Mouse (Mus musculus): ENCODE results near the gene Eif1ad.
"Not testable (repeated sequence)": the region's sequence is repeated elsewhere in the genome, so short reads cannot be mapped to it uniquely, and the experiment has no call there.

Eif1ad gene

DNA sequence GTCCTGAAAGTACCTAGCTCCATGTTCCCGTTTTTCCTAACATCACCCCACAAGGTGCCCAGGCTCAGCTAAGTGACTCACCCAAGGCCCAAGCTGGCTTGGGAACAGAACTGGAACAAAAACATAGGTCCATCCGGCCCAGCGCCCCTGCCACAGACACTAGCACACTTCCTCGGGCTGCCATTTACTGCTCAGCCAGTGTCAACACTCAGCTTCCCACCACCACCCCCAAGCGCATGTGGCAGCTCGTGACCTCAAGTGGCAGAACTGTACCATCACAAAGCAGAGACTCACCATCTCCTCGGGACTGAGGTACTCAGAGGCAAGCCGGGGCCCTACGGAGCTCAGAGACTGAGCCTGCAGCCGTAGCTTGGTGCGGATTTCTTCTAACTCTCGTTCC is 16.8 kb downstream of the Eif1ad start:
- no peak for DNase-seq

GRCm38 (mm10) chr19:5384715-5385114 is 18.2 kb downstream of the Eif1ad start:
- no peak for DNase-seq

GRCm38 (mm10) chr19:5388011-5388441 is 21.5 kb downstream of the Eif1ad start:
- no peak for DNase-seq

- DNase-seq = peak; percentile 97
Measured at GRCm38 (mm10) chr19:5388588-5389242, 22.2 kb downstream of the Eif1ad start, which contains the start of gene Sart1. TSS of gene Sart1 (minus strand) at chr19:5388703.

- DNase-seq = no peak
Measured at GRCm38 (mm10) chr19:5389647-5390046, 23.1 kb downstream of the Eif1ad start.

GRCm38 (mm10) chr19:5390416-5390815 is 23.9 kb downstream of the Eif1ad start:
- no peak for DNase-seq

GRCm38 (mm10) chr19:5392892-5393291 is 26.4 kb downstream of the Eif1ad start:
- DNase-seq = no peak

DNA sequence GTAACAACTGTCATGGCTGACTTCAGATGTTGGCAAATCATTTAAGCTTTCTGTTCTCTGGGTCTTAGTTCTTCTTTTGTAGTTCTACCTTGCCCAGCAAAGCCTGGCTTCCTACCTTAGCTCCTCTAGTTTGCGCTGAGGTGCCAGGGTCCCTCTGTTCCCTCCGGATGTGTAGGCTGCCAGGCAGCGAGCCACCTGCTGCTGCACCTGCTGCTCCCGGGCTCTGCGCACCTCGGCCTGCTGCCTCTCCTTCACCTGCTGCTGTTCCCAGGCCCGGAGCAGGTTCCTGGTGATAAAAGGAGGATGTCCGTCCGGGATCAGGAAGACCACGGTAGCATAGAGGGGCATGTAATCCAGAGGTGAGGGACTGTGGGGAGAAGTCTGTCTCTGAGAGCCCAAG is 27.6 kb downstream of the Eif1ad start:
- DNase-seq = no peak

DNA sequence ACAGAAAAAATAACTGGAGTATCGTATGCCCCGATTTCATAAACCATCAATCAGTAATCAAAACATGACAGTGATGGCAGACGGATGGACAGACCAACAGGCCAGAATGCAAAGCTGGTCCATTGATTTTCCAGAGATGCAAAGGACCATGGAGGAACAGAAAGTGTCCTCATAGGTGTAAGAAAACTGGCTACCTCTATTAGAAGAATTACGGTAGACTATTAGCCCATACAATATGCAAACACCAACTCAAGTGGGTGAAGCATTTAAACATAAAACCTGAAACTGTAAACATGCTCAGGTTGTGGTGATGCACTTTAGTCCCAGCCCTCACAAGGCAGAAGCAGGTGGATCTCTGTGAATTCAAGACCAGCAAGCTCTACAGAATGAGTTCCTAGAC is 28.8 kb downstream of the Eif1ad start:
- no peak for DNase-seq

GRCm38 (mm10) chr19:5401073-5401472 is 34.5 kb downstream of the Eif1ad start:
- not testable (repeated sequence) for DNase-seq

- DNase-seq = no peak
Measured at GRCm38 (mm10) chr19:5402293-5402692, 35.8 kb downstream of the Eif1ad start, which contains the start of gene Tsga10ip. TSS of gene Tsga10ip (minus strand) at chr19:5402526.

DNA sequence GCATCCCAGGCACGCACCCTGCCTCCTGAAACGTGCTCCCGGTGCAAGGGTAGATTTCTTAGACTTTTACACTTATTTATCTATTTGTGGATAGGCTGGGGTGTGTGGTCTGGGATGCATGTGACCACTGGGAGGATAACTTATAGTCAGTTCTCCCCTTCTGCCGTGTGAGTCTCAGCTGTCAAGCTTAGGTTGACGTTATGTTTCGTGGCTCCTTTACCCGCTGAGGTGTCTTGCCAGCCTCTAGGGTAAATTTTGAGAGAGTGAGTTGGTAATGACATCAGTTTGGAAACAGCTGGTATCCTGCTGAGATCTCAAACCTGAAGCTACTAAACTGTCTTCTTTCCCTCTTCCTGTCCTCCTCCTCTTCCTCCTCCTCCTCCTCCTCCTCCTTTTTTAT is 39.4 kb downstream of the Eif1ad start:
- no peak for DNase-seq

GRCm38 (mm10) chr19:5406531-5407126 is 40.1 kb downstream of the Eif1ad start:
- peak; percentile 71 for DNase-seq

GRCm38 (mm10) chr19:5407133-5407532 is 40.6 kb downstream of the Eif1ad start:
- no peak for DNase-seq

GRCm38 (mm10) chr19:5408057-5409001 is 41.8 kb downstream of the Eif1ad start:
- DNase-seq = peak; percentile 12

- DNase-seq = peak; percentile 38
Measured at GRCm38 (mm10) chr19:5409068-5409467, 42.5 kb downstream of the Eif1ad start.

DNA sequence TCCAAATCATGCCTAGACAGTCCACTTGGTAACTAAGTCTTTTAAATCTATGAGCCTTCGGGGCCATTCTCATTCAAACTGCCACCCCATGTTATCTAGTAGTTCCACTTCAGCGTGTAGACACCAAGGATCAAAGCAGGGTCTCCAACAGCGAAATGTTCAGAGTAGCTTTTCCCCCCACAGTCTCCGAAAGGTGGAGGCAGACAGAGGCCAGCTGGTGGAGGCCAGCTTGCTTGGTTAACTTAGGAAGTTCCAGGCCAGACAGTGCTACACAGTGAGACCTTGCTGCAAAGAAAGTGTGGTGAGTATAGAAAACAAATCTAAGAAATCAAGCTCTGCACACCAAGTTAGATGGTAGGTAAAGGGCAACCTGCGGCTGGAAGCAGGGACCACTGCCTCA is 44.1 kb downstream of the Eif1ad start:
- DNase-seq = no peak

DNA sequence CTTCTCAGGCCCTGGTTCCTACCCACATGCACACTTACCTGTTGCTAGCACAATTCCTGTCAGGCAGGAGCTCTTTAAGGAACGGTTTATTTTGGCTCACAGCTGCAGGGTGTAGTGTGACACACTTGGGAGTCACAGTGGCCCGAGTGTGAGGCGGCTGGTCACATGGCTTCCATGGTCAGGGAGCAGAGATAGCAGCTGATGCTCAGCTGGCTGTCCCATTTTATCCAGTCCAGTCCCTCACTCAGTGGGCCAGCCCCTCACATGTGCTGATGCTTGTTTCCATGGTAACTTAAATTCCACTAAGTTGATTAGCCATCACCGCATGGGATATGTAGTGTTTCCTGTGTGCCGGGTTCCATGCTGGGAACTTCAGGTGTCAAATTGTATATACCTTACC is 45.4 kb downstream of the Eif1ad start:
- DNase-seq = no peak

DNA sequence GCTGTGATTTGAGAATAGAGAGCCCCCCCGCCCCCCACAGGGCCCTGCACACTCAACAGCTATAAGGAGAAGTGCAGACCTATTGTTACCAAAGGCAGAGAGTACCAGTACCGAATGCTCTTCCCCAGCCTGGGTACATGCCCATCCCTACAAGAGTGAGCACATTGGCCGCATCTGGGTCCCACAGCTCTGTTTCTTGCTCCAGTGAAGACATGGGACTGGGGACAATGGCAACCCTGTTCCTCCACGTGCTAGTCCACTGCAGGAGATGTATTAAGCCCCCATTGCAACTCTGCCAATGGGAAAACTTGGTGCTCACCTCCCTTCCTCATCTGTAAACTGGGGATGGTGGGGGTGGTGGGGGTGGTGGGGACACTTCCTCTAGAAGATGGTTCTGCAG is 47.3 kb downstream of the Eif1ad start:
- no peak for DNase-seq

DNA sequence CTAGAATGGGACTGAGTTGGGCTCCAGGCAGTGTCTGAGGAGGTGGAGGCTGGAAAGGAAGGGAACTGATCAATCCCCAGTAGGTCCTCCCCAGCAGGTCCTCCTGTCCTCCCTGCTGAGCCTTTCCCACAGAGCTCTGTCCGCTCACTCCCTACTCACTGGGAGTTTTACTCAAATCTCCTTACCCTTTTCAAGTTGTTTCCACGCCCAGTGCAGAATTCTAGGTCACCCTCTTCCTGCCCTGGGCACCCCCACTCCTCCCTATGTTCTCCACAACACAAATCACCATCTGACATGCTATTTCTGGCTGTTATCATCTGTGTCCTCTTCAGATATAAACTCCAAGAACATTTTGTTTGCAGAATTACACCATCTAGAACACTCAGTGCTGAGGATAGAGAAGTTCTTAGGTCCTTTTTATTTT is 48.0 kb downstream of the Eif1ad start:
- peak; percentile 47 for DNase-seq

- DNase-seq = no peak
Measured at GRCm38 (mm10) chr19:5418750-5419466, 52.4 kb downstream of the Eif1ad start.

- no peak for DNase-seq
Measured at GRCm38 (mm10) chr19:5419630-5420029, 53.1 kb downstream of the Eif1ad start.

DNA sequence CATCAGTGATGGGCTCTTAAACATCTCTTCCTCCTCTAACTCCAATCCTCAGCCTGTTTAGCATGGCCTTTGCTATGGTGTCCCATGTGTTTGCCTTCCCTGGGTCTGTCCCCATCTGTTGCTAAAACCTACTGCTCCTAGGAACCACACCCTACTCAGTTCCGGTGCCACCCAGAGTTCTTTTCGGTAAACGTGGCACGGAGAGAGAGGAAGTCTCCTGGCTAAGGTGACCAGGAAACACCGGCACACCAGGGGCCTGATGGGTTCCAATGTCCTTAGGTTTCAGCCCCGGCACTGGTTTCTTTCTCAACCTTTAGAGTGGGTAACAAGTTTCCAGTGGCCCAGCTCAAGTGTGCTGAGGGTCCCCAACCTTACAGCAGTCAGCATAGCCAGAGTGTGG is 54.0 kb downstream of the Eif1ad start:
- DNase-seq = no peak
